In genomic region chr15:19162119-19162888, GRCm38 (mm10) we compare ENCODE assay signal across 9 mouse cellular contexts.
DNase-seq lines count a peak whose midpoint lies in the region; ATAC-seq and TF ChIP-seq lines count a peak whose summit lies in the region.
"Had no signal": no experiment of that assay in that cellular context is flagged by ENCODE, and none has a peak within 500 bp of the region (broad histone marks: within the 10 kb centered on the region; RNA-seq: fewer than 3 reads in every experiment).

No protein-coding gene starts in this region.

- no peaks in the 10 kb centered on the region for H3K36me3 ChIP-seq in lung, embryonic 14.5 days (ENCODE audit: insufficient read depth)
- no peaks in the 10 kb centered on the region for H3K36me3 ChIP-seq in hindbrain, embryonic 16.5 days (ENCODE audit: control insufficient read depth, insufficient read depth, low read length)
- H3K36me3 ChIP-seq: liver, embryonic 13.5 days had no signal

- H3K27ac ChIP-seq in lung, embryonic 14.5 days (ENCODE audit: low read depth), result no peak overlapping the region
- no peak overlapping the region for H3K27ac ChIP-seq in hindbrain, embryonic 16.5 days (ENCODE audit: low read depth, low read length)
- H3K27ac ChIP-seq: liver, embryonic 13.5 days had no signal

- no peaks in the 10 kb centered on the region for H3K27me3 ChIP-seq in lung, embryonic 14.5 days (ENCODE audit: insufficient read depth, low read length)
- no peaks in the 10 kb centered on the region for H3K27me3 ChIP-seq in hindbrain, embryonic 16.5 days (replicated peaks; ENCODE audit: control insufficient read depth, insufficient read depth, low read length)
- H3K27me3 ChIP-seq: liver, embryonic 13.5 days had no signal

- H3K9ac ChIP-seq in lung, embryonic 14.5 days, result no peak overlapping the region
- H3K9ac ChIP-seq in hindbrain, embryonic 16.5 days (ENCODE audit: low read depth, low read length), result no peak overlapping the region
- H3K9ac ChIP-seq: liver, embryonic 13.5 days had no signal

- H3K4me2 ChIP-seq in lung, embryonic 14.5 days, result no peak overlapping the region
- no peak overlapping the region for H3K4me2 ChIP-seq in hindbrain, embryonic 16.5 days (ENCODE audit: low read length)
- H3K4me2 ChIP-seq: liver, embryonic 13.5 days had no signal

- 64% methylated on average over 6 of the region's 6 CpGs for WGBS in lung, embryonic 14.5 days
- WGBS in lung, adult 2 months, result 72% methylated on average over 6 of the region's 6 CpGs
- WGBS in hindbrain, embryonic 16.5 days, result 61% methylated on average over 6 of the region's 6 CpGs

- peak; percentile 80; the same call in 1 of the 2 replicates for ATAC-seq in lung, embryonic 14.5 days (ENCODE audit: insufficient read depth)
- peak; percentile 99 for ATAC-seq in hindbrain, embryonic 16.5 days

- peak; percentile 41 for DNase-seq in lung, embryonic 14.5 days
- DNase-seq in lung, adult 2 months, result no peak
- DNase-seq in cerebellum, adult 9-11 months, result peak; percentile 20
- DNase-seq in right cerebral cortex, postnatal 36 days (ENCODE audit: low spot score in 2 of 2), result peak; percentile 5 to 20
- DNase-seq in adrenal gland, adult 2 months, result no peak
- DNase-seq in spleen, adult 12 weeks (ENCODE audit: low spot score), result no peak
- DNase-seq: liver, embryonic 13.5 days had no signal

- no peak for TF ChIP-seq CTCF in lung, embryonic 14.5 days (IDR thresholded peaks at IDR 0.05; ENCODE audit: low read depth)
- TF ChIP-seq CTCF in lung, adult 2 months (IDR thresholded peaks at IDR 0.05; ENCODE audit: insufficient read depth, low read length), result no peak

- H3K4me1 ChIP-seq in lung, embryonic 14.5 days (ENCODE audit: insufficient read depth), result no peaks in the 10 kb centered on the region
- H3K4me1 ChIP-seq in lung, adult 2 months (ENCODE audit: control insufficient read depth, insufficient read depth, low read length), result no peaks in the 10 kb centered on the region
- H3K4me1 ChIP-seq in hindbrain, embryonic 16.5 days (ENCODE audit: control insufficient read depth, insufficient read depth, low read depth, low read length), result no peaks in the 10 kb centered on the region
- H3K4me1 ChIP-seq: liver, embryonic 13.5 days had no signal

- no peak overlapping the region for H3K4me3 ChIP-seq in lung, embryonic 14.5 days (ENCODE audit: low read depth, low read length)
- H3K4me3 ChIP-seq in lung, adult 2 months (replicated peaks; ENCODE audit: extremely low read depth, low read depth, low read length), result no peak overlapping the region
- no peak overlapping the region for H3K4me3 ChIP-seq in hindbrain, embryonic 16.5 days (ENCODE audit: low read length)
- H3K4me3 ChIP-seq: erythroblast, embryonic 14.5 days; liver, embryonic 13.5 days had no signal

- TF ChIP-seq POLR2A in lung, adult 2 months (IDR thresholded peaks at IDR 0.05; ENCODE audit: borderline replicate concordance, extremely low read depth, low read depth, low read length), result no peak

- no peaks in the 10 kb centered on the region for H3K9me3 ChIP-seq in lung, embryonic 14.5 days (ENCODE audit: low read depth, low read length)
- no peaks in the 10 kb centered on the region for H3K9me3 ChIP-seq in hindbrain, embryonic 16.5 days (ENCODE audit: control insufficient read depth, low read length)
- H3K9me3 ChIP-seq: liver, embryonic 13.5 days had no signal

Comparison
In these comparisons a context has a peak if more than half of its experiments do, and no peak if none do; other contexts are left out.
1. DNase-seq: peak in lung, embryonic 14.5 days (single experiment), cerebellum, adult 9-11 months (single experiment) and right cerebral cortex, postnatal 36 days (2 of 2); none in lung, adult 2 months (single experiment), adrenal gland, adult 2 months (single experiment) and spleen, adult 12 weeks (single experiment).